Mouse (Mus musculus) thymus, adult 2 months (tissue): ENCODE measurements around the gene Cry2. TPM values are rescaled to one million over a fixed set of nuclear protein-coding genes. Genes with fewer than 3 reads are reported as not detected.
"Not testable (repeated sequence)": the region's sequence is repeated elsewhere in the genome, so short reads cannot be mapped to it uniquely, and the experiment has no call there.

Experiments used
- DNase-seq: peaks from one replicate; pipeline ENCODE4 v3.0.0; 2021
- H3K27ac ChIP-seq: fragments of 200-500 bp; 2 replicates; pipeline ENCODE4 v1.5.1; 2012; ENCODE audit warnings: low read length, control low read depth; ENCODE audit not compliant: control insufficient read depth, insufficient read depth
- H3K27me3 ChIP-seq: fragments of 200-500 bp; 2 replicates; pipeline ENCODE4 v1.6.1; 2012; ENCODE audit warnings: mild to moderate bottlenecking, low read length, moderate library complexity, mixed read lengths; ENCODE audit not compliant: control insufficient read depth, insufficient read depth
- H3K36me3 ChIP-seq: fragments of 200-500 bp; 2 replicates; pipeline ENCODE4 v1.6.1; 2012; ENCODE audit warnings: mild to moderate bottlenecking, low read length, moderate library complexity; ENCODE audit not compliant: control insufficient read depth, insufficient read depth
- H3K4me1 ChIP-seq: fragments of 200-500 bp; replicated peaks from 2 replicates; pipeline ENCODE4 v1.6.1; 2012; ENCODE audit warnings: low read length; ENCODE audit not compliant: control insufficient read depth, insufficient read depth
- H3K4me3 ChIP-seq: fragments of 200-500 bp; 2 replicates; pipeline ENCODE4 v1.5.1; 2012; ENCODE audit warnings: mild to moderate bottlenecking, low read length, control low read depth, moderate library complexity; ENCODE audit not compliant: control insufficient read depth, insufficient read depth
- CTCF ChIP-seq: fragments of 200-500 bp; IDR thresholded peaks from 2 replicates; pipeline ENCODE4 v1.5.1; 2012; ENCODE audit warnings: mild to moderate bottlenecking, control low read depth, low read length, moderate library complexity, borderline replicate concordance; ENCODE audit not compliant: control insufficient read depth, poor library complexity, insufficient read depth; ENCODE audit errors: extremely low read depth
- POLR2A ChIP-seq: fragments of 200-500 bp; IDR thresholded peaks from 2 replicates; pipeline ENCODE4 v1.6.1; 2012; ENCODE audit warnings: mild to moderate bottlenecking, low read length, control low read depth, moderate library complexity; ENCODE audit not compliant: control insufficient read depth, poor library complexity, insufficient read depth; ENCODE audit errors: extremely low read depth
- WGBS: fragments of 180-500 bp; shearing (Covaris S2); methylation state at CpG from one replicate; pipeline ENCODE4 v1.1.7; 2018; 5-methylcytosine and 5-hydroxymethylcytosine counted together
- polyA plus RNA-seq: library from polyadenylated mRNA; depleted of rRNA; stranded (reverse); fragments of >200 nt; gene quantifications from 2 replicates; pipeline ENCODE4 v1.2.3, GENCODE M21; 2012; rRNA removed

The Cry2 gene
- polyA plus RNA-seq: 16.2 and 19.6 TPM in 2 replicates

DNA sequence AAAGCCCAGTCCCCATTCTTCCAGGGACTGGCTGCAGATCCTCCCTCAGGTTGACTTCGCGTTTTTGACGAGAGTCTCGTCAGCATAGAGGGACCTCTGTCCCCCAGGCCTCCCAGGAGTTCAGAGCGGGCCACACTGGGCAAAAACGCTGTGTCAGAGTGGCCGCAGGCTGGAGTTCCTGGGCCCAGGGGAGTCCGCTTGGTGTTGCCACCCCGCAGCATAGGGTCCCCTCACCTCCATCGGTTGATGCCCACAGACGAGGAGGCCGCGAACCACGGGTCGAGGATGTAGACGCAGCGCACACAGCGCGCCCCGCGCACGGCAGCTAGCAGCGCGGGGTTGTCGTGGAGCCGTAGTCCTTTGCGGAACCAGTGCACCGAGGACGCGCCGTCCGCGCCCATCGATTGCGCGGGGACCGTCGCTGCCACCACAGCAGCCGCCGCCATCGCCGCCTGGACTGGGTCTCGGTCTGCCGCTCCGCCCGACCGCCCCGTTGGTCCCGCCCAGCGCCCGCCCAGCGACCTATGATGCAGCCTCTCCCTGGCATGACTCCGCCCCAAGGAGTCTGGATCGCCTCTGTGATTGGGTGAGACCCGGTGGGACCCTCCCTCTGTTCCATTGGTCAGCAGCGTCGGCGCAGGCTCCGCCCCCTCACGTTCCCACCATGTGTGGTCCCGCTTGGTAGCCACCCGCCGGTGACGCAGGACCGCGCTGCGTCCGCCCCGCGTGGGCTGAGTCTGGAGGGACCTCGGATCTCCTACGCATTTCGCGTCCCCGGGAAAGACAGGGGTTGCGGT is at the start of gene Cry2:
Cry2 (minus strand) TSS at position 466 of the 797 bp plus-strand sequence.
- peak; percentile 98 for DNase-seq
- WGBS: under 1% methylated on average over 76 of the region's 76 CpGs
- TF ChIP-seq POLR2A (peak; percentile 84), CTCF (peak; percentile 53; the same call in 1 of the 2 replicates)
- Histone ChIP-seq H3K4me1 (peaks cover 8% of the 10 kb centered on the region), H3K4me3 (peak within 1 kb of the TSS; percentile 84), H3K27ac (no peak within 1 kb of the TSS), H3K27me3 (no peaks in the 10 kb centered on the region), H3K36me3 (no peaks in the 10 kb centered on the region)

DNA sequence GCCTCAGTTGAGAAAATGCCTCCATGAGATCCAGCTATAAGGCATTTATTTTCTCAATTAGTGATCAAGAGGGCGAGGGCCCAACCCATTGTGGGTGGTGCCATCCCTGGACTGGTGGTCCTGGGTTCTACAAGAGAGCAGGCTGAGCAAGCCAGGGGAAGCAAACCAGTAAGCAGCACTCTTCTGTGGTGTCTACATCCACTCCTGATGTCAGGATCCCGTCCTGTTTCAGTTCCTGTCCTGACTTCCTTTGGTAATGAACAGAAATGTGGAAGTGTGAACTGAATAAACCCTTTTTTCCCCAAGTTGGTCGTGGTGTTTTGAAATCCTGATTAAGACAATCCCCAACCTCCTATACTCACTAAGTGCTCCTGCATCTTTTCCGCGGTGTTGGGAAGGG is 49.7 kb upstream of the Cry2 start:
- H3K4me3 ChIP-seq: no peak overlapping the region
- DNase-seq: no peak
- TF ChIP-seq POLR2A: no peak
- no peak for TF ChIP-seq CTCF
- 62% methylated on average over 5 of the region's 5 CpGs for WGBS
- H3K27me3 ChIP-seq: no peaks in the 10 kb centered on the region
- no peak overlapping the region for H3K27ac ChIP-seq
- no peaks in the 10 kb centered on the region for H3K36me3 ChIP-seq
- H3K4me1 ChIP-seq: peaks cover 16% of the 10 kb centered on the region

DNA sequence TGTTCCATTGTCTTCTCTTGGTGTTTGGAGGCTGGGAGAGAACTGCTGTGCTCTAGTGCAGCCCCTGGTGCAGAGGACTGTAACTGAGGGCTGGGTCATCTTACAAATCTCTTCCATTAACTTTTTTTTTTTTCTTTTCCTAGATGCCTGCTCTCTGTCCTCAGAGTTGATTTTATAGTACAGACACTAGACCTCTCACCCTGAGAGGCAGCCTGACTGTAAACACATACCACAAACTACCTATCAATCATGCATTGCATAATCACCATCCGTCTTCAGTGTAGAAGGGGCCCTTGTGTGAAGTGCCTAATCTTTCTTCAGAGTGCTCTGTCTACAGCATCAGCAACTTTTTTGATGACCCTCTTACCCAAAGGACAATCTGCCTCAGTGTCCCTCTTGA is 48.7 kb upstream of the Cry2 start:
- no peak for DNase-seq
- WGBS: 88% methylated on average over 1 of the region's 1 CpGs
- Histone ChIP-seq H3K4me3 (no peak overlapping the region), H3K27ac (no peak overlapping the region), H3K4me1 (peaks cover 16% of the 10 kb centered on the region), H3K36me3 (no peaks in the 10 kb centered on the region), H3K27me3 (no peaks in the 10 kb centered on the region)
- TF ChIP-seq CTCF: no peak
- TF ChIP-seq POLR2A: no peak

DNA sequence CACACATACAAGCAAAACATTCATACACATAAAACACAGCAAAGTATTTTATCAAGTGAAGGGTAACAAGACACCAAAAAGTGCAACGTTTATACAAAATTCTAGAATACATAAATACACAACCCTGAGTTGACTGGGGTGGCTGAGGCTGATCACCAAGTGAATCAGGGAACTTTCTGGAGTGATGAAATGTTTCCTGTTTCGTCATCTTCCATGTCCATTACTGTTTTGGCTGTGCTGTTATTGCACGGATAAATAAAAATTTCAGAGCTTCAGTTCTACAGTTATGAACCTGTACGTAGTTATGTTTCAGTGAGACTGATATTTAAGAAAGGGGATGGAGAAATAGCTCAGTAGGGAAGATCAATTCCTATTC is 44.5 kb upstream of the Cry2 start:
- no peak overlapping the region for H3K4me3 ChIP-seq
- no peaks in the 10 kb centered on the region for H3K27me3 ChIP-seq
- no peak overlapping the region for H3K27ac ChIP-seq
- 89% methylated on average over 4 of the region's 4 CpGs for WGBS
- no peak for TF ChIP-seq CTCF
- TF ChIP-seq POLR2A: no peak
- no peaks in the 10 kb centered on the region for H3K4me1 ChIP-seq
- no peak for DNase-seq
- no peaks in the 10 kb centered on the region for H3K36me3 ChIP-seq

DNA sequence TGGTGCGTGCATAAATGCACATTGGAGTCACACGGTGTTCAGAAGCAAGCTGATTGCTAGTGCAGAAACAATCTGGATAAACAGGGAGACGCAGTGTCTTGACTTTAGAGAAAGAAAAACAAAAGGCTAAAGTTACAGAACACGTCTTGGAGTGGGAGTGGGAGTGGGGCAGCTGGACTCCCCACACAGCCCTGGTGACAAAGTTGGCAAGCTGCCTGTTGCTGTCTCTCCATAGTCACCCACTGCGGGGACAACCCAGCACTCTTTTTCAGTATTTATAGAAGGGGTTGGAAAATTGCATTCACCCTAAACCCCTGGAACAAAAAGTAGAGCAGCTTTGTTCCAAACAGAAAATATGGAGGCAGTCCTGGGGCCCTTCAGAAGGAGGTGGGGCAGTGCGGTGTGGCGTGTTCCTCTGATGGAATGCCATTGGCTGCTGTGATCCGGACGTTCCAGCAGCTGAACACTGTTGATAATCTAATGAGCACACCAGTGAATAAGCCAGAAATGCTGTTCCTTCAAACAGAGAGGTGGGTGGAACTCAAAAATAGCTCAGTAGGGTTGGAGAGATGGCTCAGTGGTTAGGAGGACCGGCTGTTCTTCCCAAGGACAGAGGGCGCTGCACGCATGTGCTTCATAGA is 43.9 kb upstream of the Cry2 start:
- TF ChIP-seq POLR2A (no peak), CTCF (no peak)
- no peak for DNase-seq
- H3K27ac ChIP-seq: no peak overlapping the region
- no peaks in the 10 kb centered on the region for H3K36me3 ChIP-seq
- no peaks in the 10 kb centered on the region for H3K4me1 ChIP-seq
- WGBS: 93% methylated on average over 12 of the region's 12 CpGs
- no peak overlapping the region for H3K4me3 ChIP-seq
- no peaks in the 10 kb centered on the region for H3K27me3 ChIP-seq

DNA sequence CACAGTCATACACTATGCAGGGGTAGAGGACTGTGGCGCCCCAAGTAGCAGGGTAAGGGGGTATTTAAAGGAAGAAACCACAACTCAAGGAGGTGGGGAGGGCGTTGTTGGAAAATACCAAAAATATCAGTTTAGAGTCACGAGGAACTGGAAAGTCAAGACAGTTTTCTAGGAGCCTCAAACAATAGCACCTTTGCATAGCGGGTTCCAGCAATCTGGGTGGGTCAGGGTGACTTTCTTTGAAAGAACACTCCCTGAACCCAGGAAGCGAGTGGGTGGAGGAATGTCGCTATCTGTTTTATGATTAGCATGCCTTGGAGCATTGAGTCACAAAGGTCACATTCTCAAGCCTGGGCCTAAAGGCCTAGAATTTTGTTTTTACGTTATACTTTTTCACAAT is 42.7 kb upstream of the Cry2 start:
- not testable (repeated sequence) for H3K36me3 ChIP-seq, H3K27me3 ChIP-seq, H3K4me3 ChIP-seq, H3K27ac ChIP-seq, H3K4me1 ChIP-seq, DNase-seq
- WGBS: 94% methylated on average over 7 of the region's 7 CpGs

DNA sequence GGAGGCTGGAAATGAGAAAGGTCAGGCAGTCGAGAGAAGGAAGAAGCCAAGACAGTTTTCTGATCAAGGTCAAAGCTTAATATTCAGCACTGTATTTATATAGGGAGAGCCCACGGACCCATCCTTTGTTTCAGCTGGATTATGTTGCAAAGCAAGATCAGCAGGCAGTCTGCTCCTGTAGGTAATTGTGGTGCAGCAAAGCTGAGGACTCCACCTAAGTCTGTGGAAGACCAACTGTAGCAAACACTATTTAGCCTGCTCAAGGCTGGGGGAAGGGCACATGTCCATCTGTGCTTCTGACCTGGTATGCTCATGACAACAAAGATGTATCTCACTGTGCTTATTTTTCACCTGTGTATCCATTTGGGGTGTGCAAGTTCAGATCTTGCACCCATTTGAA is 41.9 kb upstream of the Cry2 start:
- DNase-seq: no peak
- H3K27me3 ChIP-seq: no peaks in the 10 kb centered on the region
- WGBS: 89% methylated on average over 2 of the region's 2 CpGs
- H3K36me3 ChIP-seq: no peaks in the 10 kb centered on the region
- H3K4me1 ChIP-seq: peaks cover 5% of the 10 kb centered on the region
- H3K4me3 ChIP-seq: no peak overlapping the region
- TF ChIP-seq POLR2A: no peak
- TF ChIP-seq CTCF: no peak
- H3K27ac ChIP-seq: no peak overlapping the region
